In genomic region chr10:117615239-117615638, GRCm38 (mm10) we compare ENCODE assay signal across 34 mouse cellular contexts.
"Had no signal": no experiment of that assay in that cellular context is flagged by ENCODE, and none has a peak within 500 bp of the region (broad histone marks: within the 10 kb centered on the region; RNA-seq: fewer than 3 reads in every experiment).

No protein-coding gene starts in this region.

- H3K9me3 ChIP-seq: heart, embryonic 15.5 days; hindbrain, embryonic 10.5 days; hindbrain, embryonic 12.5 days; hindbrain, embryonic 15.5 days; intestine, embryonic 15.5 days; kidney, embryonic 15.5 days had no signal

- DNase-seq: heart, postnatal 10 days; heart, postnatal 14 days; heart, postnatal 36 days; heart, postnatal 4 days; kidney, adult 11 months; kidney, adult 18-20 months; kidney, adult 2 months; kidney, adult 8-10 months; kidney, adult 9 months; kidney, postnatal 10 days; kidney, postnatal 14 days; kidney, postnatal 25 days; kidney, postnatal 36 days; kidney, postnatal 4 days; layer of hippocampus, adult 9-11 months; layer of hippocampus, postnatal 36 days had no signal

- H3K27me3 ChIP-seq: heart, embryonic 12.5 days; heart, embryonic 13.5 days; heart, embryonic 15.5 days; hindbrain, embryonic 12.5 days; hindbrain, embryonic 15.5 days; intestine, embryonic 15.5 days; kidney, embryonic 15.5 days had no signal

- H3K27ac ChIP-seq: heart, embryonic 13.5 days; heart, embryonic 15.5 days; hindbrain, embryonic 10.5 days; hindbrain, embryonic 12.5 days; hindbrain, embryonic 14.5 days; hindbrain, embryonic 15.5 days; hindbrain, postnatal 0 days; intestine, embryonic 15.5 days; kidney, embryonic 15.5 days; kidney, postnatal 0 days; layer of hippocampus, adult 2 months; left cerebral cortex, adult 2 months had no signal

- H3K4me1 ChIP-seq: heart, embryonic 12.5 days; heart, embryonic 13.5 days; heart, embryonic 15.5 days; hindbrain, embryonic 10.5 days; hindbrain, embryonic 12.5 days; hindbrain, embryonic 15.5 days; kidney, embryonic 15.5 days had no signal

- ATAC-seq: hindbrain, embryonic 16.5 days; hindbrain, postnatal 0 days; inflammation-experienced regulatory T-cells, adult 6 months; intestine, embryonic 15.5 days; intestine, embryonic 16.5 days; intestine, postnatal 0 days had no signal

- H3K36me3 ChIP-seq: heart, embryonic 12.5 days; heart, embryonic 13.5 days; heart, embryonic 15.5 days; hindbrain, embryonic 10.5 days; hindbrain, embryonic 12.5 days; hindbrain, embryonic 15.5 days; intestine, embryonic 15.5 days; kidney, embryonic 15.5 days had no signal

- H3K4me3 ChIP-seq: heart, embryonic 12.5 days; heart, embryonic 13.5 days; heart, embryonic 15.5 days; hindbrain, embryonic 10.5 days; hindbrain, embryonic 12.5 days; hindbrain, embryonic 15.5 days; intestine, embryonic 15.5 days; kidney, embryonic 15.5 days; layer of hippocampus, adult 2 months; left cerebral cortex, adult 2 months had no signal

- H3K9ac ChIP-seq: heart, embryonic 12.5 days; heart, embryonic 13.5 days; heart, embryonic 15.5 days; hindbrain, embryonic 12.5 days; hindbrain, embryonic 14.5 days; hindbrain, embryonic 15.5 days; intestine, embryonic 15.5 days; kidney, embryonic 15.5 days had no signal

- H3K4me2 ChIP-seq: heart, embryonic 11.5 days; heart, embryonic 12.5 days; heart, embryonic 13.5 days; heart, embryonic 15.5 days; hindbrain, embryonic 12.5 days; hindbrain, embryonic 14.5 days; hindbrain, embryonic 15.5 days; intestine, embryonic 15.5 days; kidney, embryonic 15.5 days had no signal
